Mouse (Mus musculus): ENCODE results near the gene Trim67.
A peak's percentile ranks its signal among the peaks of the same experiment; 100 is the strongest.
"Not testable (repeated sequence)": the region's sequence is repeated elsewhere in the genome, so short reads cannot be mapped to it uniquely, and the experiment has no call there.

Trim67 gene

DNA sequence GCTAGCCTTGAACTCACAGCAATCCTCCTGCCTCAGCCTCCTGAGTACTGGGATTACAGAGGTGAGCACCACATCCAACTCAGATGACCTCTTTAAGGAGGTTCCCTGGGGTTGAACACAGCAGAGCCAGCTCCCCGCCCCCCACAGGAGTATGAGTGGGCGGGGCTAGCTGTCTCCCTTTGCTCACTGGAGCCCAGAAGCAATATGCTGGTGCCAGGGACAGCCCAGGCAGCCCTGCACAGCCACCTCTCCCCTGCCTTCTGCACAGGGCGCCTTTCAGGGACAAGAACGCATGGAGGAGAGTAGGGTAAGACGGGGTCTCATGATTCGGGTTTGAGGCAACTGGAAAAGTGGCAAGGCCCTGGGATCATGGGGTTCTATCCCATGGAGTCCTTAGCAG lies 38.6 kb downstream of the Trim67 start:
- peak in 1 of 2 experiments; percentile 28 for DNase-seq (ENCODE audit: inconsistent age in 2 of 2, low spot score in 1 of 2)

DNA sequence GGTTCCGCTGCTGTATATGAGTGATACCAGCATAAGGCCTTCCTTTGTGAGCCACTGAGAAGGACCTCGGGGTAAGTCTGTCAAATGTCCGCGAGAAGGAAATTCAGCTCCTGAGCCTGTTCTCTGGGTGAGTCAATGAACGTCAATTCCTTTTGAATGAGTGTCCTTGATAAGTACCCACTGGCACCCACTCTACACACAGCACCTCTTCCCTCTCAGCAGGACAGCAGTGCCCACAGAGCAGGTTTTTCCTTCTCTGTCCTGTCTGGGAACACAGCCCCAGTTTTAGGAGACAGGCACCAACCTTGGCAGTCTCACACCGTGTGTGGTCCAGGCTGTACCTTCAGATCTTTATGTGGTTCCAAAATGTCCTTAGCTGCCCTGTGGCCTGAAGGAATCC lies 39.0 kb downstream of the Trim67 start:
- DNase-seq (ENCODE audit: inconsistent age in 2 of 2, low spot score in 1 of 2): no peak

DNA sequence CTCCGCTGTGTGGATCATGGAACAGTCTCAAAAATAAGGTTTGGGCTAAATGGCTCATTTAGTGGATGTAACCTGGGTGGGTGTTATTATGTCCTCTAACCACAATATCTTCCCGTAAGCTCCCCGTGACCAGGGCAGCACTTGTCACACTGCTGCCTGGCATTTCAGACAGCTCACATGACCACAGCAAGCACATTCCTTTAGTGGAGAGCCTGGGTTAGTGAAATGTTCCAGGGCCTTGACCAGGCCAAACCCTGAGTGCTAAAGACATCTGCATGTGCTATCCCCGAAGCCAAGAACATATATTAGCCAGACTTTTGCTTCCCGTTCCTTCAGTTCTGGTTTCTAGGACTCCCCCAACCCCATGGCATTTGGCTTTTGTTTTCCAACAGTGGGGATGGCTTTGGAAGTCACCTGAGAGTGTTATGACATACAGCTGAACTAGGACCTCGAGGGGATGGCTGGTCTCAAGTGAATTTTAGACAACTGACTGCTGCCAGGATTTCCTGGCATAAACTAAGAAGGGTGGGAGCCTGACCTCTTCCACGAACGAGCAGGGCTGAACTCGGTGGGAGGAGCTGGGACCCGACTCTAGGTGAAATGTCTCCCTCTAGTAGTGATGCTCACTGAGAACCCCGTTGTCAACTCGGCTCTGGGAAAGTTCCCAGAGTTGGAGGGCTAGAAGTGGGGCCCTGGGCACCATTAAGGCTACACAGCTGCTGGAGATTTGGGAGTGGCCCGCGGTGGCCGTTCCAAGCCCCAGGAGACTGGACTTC lies 40.7 kb downstream of the Trim67 start:
- peak in 1 of 2 experiments; percentile 48 for DNase-seq (ENCODE audit: inconsistent age in 2 of 2, low spot score in 1 of 2)

DNA sequence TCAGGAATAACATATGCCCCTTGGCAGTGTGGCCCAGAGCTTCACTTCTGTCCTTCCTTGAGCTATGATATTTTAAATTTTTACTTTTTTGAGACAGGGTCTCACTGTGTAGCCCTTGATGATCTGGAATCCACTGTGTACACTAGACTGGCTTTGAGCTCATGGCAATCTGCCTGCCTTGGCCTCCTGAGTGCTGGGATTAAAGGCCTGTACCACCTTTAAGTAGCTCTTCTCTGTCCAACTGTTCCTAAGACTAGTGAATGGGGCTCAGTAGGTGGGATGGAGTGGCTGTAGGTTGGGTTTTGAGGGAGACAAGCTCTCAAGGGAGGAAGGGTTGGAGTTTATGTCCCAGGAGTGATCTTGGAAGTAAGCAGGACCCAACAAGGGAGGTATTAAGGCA lies 43.0 kb downstream of the Trim67 start:
- DNase-seq (ENCODE audit: inconsistent age in 2 of 2, low spot score in 1 of 2): no peak

DNA sequence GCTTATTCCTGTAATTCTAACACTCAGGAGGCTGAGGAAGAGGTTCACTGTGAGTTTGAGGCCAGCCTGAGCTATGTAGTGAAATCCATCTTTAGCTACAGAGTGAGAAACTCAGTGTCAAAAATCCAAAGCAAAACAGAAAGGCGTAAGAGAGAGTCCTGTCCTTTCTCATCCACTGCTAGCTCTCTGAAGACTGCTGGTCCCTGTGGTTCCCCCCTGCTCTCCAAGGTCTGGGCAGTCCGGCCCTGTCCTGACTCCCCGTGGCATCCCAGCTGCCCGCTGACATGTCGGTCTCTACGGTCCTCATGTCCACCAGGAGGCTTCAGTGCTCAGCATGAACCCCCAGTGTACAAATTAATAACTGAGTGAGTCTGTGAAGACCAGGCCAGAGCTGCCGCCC lies 43.4 kb downstream of the Trim67 start:
- no peak for DNase-seq (ENCODE audit: inconsistent age in 2 of 2, low spot score in 1 of 2)

DNA sequence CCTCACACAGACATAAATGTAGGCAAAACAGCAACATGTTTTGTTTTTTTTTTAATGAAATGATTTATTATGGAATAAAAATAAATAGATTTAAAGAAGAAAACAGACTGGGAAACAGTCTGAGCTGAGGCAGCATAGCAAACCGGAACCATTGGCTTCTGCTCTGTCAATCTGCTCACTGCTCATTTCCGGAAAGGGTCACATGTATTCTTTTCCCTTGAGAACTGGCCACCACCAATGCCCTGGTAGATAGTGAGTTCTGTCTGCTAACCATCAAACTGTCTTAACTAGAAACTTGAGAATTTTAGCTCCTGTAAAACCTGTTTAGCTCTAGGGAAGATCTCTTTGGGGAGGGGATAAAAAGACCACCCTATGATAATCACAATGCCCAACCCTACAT lies 44.0 kb downstream of the Trim67 start:
- DNase-seq (ENCODE audit: inconsistent age in 2 of 2, low spot score in 1 of 2): no peak

DNA sequence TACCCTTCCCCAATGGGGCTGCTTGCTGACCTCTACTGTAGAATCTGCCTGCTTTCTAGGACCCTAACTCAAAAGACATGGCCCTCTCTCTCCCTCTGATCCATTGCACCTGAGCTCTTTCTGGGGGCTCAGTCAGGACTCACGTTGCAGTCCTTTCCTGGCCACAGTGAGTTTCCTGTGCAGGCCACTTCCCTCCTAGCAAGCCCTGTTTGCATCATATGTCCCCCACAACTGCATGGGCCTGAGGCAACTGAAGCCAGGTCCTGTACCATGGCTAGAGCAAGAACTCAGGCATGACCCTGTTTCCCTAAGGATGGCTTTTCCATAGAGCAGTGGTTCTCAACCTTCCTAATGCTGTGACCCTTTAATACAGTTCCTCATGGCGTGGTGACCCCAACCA lies 45.1 kb downstream of the Trim67 start:
- DNase-seq (ENCODE audit: inconsistent age in 2 of 2, low spot score in 1 of 2): no peak

DNA sequence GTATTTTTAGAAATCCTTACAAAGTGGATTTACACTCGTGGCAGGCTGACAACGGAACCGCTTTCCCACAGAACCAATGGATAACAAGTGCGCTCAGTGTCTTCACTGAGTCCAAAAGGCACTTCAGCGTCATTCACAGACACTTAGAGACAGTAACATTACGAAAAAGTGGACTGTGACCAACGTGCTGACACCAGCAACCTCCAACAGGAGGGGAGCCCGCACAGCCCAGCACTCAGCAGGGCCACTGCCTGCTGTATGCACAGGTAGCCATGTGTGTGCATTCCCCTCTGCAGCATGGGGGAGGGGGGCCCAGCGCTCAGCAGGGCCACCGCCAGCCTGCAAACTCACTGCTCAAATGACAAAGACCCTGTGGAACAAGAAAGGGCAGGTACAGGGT lies 46.5 kb downstream of the Trim67 start:
- DNase-seq (ENCODE audit: inconsistent age in 2 of 2, low spot score in 1 of 2): no peak

DNA sequence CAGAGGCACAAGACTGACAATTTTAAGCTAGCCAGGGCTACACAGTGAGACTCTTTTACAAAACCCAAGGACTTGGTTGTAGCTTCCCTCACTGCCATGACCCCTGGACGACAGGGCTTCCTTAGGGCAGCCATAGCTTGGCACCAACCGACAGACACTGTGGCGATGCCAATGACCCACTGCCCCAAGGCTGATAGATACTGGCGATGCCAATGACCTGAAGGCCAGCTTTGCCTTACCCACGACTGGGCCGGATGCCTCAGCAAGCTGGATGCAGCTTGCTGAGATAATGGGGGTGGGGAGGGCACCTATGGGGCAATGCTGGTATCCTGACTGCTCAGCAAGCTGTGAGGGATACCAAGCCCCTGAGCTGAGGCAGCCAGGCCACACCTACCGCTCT lies 48.0 kb downstream of the Trim67 start:
- DNase-seq (ENCODE audit: inconsistent age in 2 of 2, low spot score in 1 of 2): no peak

DNA sequence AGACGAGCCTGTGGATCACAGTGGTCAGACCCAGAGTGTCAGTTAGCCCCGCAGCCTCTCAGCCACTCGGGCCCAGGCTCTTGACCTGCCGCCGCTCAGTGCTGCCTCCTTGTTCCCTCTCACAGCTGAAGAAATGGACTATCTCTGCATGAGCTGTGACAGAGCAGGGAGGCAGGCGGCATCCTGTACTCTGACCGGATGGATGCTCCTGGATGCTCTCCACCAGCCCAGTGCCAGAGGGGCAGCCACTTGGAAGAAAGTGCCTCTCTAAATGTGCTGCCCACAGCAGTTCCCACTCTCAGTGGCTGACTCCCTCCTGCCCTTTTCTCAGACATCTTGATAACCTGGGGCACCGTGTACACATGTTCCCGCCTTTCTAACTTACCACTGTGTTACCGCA lies 48.9 kb downstream of the Trim67 start:
- no peak for DNase-seq (ENCODE audit: inconsistent age in 2 of 2, low spot score in 1 of 2)

DNA sequence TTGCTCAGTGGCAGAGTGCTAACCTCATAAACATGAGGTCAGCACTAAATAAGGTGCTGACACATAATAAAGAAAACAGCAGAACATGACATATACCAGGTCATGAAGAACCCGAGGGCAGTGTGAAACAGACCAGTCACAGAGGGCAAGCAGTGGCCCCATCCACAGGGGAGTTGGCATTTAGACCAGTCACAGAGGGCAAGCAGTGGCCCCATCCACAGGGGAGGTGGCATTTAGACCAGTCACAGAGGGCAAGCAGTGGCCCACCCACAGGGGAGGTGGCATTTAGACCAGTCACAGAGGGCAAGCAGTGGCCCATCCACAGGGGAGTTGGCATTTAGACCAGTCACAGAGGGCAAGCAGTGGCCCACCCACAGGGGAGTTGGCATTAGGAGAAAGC lies 50.0 kb downstream of the Trim67 start:
- not testable (repeated sequence) for DNase-seq (ENCODE audit: inconsistent age in 2 of 2, low spot score in 1 of 2)

DNA sequence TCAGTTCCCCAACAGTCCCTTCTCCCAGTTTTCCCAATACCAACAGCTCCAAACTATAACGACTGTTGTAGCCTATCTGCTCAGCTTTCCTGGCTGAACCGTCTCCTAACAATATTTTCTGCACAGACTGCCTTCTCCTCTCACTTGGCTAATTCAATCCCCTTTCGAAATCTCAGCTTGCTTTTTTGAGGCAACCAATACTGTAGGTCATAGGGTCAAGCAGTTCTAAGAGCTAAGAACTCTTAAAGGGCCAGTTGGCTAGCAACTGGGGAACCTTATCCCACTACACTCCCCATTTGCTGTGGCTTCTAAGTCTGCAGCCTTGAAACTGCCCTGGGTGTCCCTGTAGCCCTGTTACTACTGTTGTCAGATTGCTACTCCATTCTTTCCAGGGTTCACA lies 52.2 kb downstream of the Trim67 start:
- DNase-seq (ENCODE audit: inconsistent age in 2 of 2, low spot score in 1 of 2): no peak

DNA sequence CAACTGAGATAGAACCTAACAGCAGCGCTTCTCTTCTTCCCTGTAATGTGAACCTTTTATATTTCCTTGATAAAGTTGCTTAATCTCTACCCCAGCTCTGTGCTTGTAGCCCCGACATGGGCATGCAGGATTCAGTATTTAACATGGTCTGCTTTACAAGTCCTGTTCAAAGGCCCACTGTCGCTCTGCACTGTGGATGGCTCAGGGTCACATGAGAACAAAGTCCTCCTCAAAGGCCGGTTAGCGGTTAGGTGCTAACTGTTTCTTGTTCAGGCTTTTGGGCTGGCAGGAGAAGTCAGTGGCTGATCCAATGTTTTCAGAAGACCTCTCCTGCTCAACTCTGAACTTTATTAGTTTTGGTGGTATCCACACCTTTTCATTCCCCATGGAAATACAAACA lies 52.7 kb downstream of the Trim67 start:
- DNase-seq (ENCODE audit: inconsistent age in 2 of 2, low spot score in 1 of 2): no peak

DNA sequence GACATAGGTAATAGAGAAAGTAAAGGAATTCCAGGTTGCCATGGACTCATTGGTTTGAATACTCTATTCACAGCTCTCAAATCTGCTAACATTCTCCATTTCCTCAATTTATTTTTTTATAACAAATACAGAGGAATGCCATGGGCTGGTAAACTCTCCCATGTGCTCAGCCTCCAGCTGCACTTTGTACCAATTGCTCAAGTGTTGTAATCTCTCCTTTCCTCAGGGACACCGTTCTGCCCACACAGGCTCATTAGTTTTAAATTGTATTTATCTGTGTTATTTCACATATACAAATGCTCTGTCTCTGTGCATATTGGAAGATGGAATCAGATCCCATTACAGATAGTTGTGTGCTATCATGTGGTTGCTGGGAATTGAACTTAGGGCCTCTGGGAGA lies 60.6 kb downstream of the Trim67 start:
- DNase-seq (ENCODE audit: inconsistent age in 2 of 2, low spot score in 1 of 2): no peak

DNA sequence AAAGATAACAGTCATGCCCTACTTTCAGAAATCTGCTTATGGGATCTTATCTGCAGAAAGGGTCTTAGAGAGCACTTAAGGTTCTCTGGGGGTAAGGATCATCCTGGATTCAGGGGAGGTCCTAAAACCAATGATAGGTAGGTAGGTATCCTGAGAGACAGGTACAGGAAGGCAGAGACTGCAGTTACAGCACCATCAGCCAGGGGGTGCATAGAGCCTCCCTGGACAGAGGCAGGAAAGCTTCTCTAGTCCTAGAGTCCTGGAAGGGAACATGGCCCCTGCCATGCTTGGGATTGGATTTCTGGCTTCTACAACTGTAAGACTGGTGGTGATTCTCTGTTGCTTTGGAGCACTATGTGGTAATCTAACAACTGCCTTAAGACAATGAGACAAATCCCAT lies 66.6 kb downstream of the Trim67 start:
- peak in 1 of 2 experiments; percentile 64 for DNase-seq (ENCODE audit: inconsistent age in 2 of 2, low spot score in 1 of 2)

DNA sequence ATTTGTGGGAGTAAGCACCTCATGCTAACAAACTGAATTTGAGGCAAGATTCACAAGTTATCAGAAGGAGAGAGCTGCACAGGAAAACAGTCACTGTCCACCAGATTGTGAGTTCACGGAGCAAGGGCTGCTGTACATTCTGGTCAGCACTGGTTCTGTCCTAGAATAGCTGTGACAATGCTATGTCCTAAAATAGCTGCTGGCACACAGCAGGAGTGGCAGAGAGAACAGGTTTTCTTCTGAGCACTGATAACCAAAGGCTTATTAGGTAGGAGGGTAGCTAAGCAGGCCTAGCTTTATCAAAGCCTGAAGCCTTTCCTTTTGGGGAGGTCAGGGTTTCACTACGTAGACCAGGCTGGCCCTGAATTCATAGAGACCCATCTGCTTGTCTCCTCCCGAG lies 67.3 kb downstream of the Trim67 start:
- no peak for DNase-seq (ENCODE audit: inconsistent age in 2 of 2, low spot score in 1 of 2)

DNA sequence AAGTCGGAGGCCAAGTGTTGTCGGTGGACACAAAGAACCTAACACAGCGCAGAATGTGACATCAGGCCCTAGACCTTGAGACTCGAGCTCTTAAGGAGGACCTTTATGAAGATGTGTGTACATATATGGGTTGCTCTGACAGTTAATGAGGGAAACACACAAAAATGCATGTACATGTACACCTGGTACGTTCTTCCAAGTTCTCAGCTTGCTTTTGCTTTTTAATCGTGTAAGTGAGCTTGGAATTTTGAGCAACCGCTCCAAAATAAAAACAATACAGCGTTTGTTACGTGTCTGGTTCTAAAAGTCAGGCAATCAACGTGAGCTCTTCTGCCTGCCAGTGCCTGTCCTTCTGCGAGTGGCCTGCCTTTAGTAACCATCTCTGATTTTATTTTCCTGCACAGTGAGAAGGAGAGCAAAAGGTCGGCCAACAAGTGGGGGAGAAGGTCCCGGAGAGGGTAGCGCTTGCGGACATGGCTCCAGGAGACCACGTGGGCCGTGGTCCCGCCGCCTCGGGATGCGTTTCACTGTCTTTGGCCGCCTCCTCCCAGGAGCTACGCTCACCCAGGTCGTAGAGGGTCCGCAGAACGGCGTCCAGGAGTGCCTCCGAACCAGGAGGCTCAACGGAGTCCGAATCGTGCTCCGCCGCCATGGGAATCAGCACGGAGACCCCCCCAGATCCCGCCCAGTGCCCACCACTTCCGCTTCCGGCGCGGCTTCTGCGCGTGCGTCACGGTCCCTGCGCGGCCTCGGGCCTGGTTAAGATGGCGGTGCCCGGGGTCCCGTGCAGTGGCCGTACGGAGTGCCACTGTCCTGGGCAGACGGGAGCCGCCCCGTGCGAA lies 69.7 kb downstream of the Trim67 start, which contains the start of the genes Gnpat and 2810004N23Rik:
Gnpat (plus strand) TSS at position 713 of the 842 bp plus-strand sequence.
2810004N23Rik (minus strand) TSS at position 800 of the 842 bp plus-strand sequence.
- DNase-seq (ENCODE audit: inconsistent age in 2 of 2, low spot score in 1 of 2): peak; percentile 95 to 99

DNA sequence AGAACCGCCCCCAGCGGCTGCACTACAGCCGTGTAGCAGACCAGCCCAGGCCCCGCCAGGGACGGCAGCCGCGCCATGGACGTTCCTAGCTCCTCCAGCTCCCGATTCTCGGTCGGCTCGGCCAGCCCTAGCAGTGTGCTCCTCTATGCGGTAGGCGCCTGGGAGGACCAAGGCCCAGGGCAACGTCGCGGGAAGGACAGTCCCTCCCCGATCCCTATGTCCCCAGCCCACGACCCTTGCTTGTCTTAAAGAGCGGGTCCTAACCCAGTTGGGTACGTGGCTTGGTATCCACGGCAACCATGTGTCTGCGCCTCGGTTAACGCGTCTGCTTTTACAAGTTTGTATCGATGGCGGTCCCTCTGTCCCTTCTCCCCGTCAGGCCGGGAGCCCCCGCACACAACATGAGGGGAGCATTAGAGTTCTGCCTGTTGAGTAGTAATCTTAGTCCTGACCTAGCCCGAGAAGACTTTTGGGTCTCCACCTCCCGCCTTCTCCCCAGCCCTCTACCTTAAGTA lies 70.3 kb downstream of the Trim67 start:
- no peak for DNase-seq (ENCODE audit: inconsistent age in 2 of 2, low spot score in 1 of 2)

DNA sequence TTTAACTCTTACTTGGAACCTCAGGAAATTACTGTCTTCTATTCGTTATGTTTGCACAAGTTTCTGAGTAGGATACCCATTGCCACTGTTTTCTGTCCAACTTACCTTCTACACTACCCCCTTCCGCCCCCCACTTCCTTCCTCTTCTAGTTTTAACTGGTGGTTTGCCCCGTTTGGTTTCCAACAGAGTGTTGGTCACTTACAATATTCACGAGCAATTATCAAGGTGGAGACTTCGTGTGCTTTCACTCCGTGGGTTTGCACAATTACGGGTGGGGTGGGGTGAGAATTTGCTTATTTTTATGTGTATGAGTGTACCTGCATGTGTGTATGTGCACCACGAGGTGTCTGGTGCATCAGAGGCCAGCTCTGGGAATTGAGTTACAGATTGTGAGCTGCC lies 70.8 kb downstream of the Trim67 start:
- DNase-seq (ENCODE audit: inconsistent age in 2 of 2, low spot score in 1 of 2): peak in 1 of 2 experiments; percentile 48

DNA sequence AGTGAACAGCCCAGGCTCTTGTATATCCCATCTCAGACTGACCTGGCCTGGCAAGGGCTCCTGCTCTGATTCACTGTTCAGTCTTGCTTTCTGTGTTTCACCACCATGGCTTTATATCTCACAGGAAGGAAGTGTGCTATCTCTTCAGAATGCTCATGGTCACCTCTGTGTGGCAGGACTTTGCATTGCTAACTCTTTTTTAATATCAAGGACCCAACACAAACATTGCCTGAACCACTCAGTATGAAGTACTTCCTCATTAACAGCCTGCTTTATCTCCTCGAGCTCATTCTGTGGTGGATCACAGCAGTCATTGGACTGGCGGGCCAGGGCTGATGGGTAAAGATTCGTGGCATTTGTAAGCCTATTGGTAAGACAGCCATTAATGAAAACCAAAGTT lies 73.8 kb downstream of the Trim67 start:
- DNase-seq (ENCODE audit: inconsistent age in 2 of 2, low spot score in 1 of 2): no peak

DNA sequence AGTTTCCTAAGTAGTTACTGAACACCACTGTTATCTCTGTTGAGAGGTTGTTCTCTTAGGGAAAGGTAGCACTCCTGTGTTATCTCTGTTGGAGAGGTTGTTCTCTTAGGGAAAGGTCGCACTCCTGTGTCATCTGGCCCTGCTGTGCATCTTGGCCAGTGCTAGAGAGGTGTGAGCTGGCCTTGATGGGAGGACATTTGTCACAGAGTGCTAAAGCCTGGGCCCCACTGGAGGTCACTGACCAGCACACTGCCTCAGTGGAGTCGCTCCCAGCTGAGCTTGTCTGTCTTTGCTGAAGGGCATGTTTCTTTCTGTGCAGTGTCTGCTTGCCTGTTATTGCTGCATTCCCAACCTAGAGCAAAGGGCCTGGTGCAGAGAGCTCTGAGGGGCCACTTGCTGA lies 74.2 kb downstream of the Trim67 start:
- peak; percentile 67 to 76 for DNase-seq (ENCODE audit: inconsistent age in 2 of 2, low spot score in 1 of 2)

DNA sequence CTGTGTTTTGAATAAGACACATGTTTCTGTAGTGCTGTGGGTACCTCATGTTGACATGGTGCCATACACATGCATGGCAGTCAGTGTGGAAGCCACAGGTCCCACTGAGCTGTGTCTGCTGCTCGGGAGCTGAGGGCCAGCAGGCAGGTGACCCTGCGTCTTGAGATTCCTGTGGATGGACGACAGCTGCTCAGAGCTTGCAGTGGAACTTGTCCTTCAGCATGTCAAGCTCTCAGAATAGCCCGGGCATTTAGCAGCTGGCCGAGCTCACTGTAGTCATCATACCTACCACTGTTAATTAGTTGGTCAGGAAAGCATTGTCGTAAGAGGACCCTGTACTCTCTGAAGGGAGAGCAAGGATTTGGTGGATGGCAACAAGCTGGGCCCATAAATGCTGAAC lies 76.8 kb downstream of the Trim67 start:
- peak in 1 of 2 experiments; percentile 55 for DNase-seq (ENCODE audit: inconsistent age in 2 of 2, low spot score in 1 of 2)

Measured in adrenal gland, adult (tissue).